Mouse (Mus musculus): Measurements from ENCODE around the gene Ddx39b. TPM values are rescaled to one million over a fixed set of nuclear protein-coding genes. Genes with fewer than 3 reads are reported as not detected.

Gene Ddx39b
- polyA plus RNA-seq, 1 experiment from 2014 or later: 616 TPM

Small RNAs within 50 kb of the gene (microRNA-seq; reads per million reads assigned to microRNA genes)
- gene Mir6973a (not detected), gene Mir6974 (not detected), gene Mir6975 (2.5 reads per million, percentile 8 among the genes with 10 or more reads in this experiment), gene Mir8094 (not detected)

Other genes starting within 250 kb of the Ddx39b start
- 96.4 and 137 TPM in 2 replicates for gene Vars, start 240.8 kb upstream of the Ddx39b start, polyA plus RNA-seq (2014; fragmentation: Nextera tagmentation; extraction: Ambion mirVana)
- 0.13 and 0.28 TPM in 2 replicates for gene Vwa7, start 225.2 kb upstream of the Ddx39b start, polyA plus RNA-seq (2014; fragmentation: Nextera tagmentation; extraction: Ambion mirVana)
- 6.6 and 10.9 TPM in 2 replicates for gene Sapcd1, start 213.7 kb upstream of the Ddx39b start, polyA plus RNA-seq (2014; fragmentation: Nextera tagmentation; extraction: Ambion mirVana)
- gene Msh5, start 195.0 kb upstream of the Ddx39b start, polyA plus RNA-seq (2014; fragmentation: Nextera tagmentation; extraction: Ambion mirVana): 4.9 and 5.9 TPM in 2 replicates
- 72.1 and 172 TPM in 2 replicates for gene Clic1, start 191.8 kb upstream of the Ddx39b start, polyA plus RNA-seq (2014; fragmentation: Nextera tagmentation; extraction: Ambion mirVana)
- 355 and 422 TPM in 2 replicates for gene Ddah2, start 182.7 kb upstream of the Ddx39b start, polyA plus RNA-seq (2014; fragmentation: Nextera tagmentation; extraction: Ambion mirVana)
- 0.20 and 0.30 TPM in 2 replicates for gene Ly6g6c, start 176.4 kb upstream of the Ddx39b start, polyA plus RNA-seq (2014; fragmentation: Nextera tagmentation; extraction: Ambion mirVana)
- gene Mpig6b, start 175.6 kb upstream of the Ddx39b start, polyA plus RNA-seq (2014; fragmentation: Nextera tagmentation; extraction: Ambion mirVana): 0.36 and 0.46 TPM in 2 replicates
- gene Ly6g6e, start 164.8 kb upstream of the Ddx39b start, polyA plus RNA-seq (2014; fragmentation: Nextera tagmentation; extraction: Ambion mirVana): 0.81 and 1.3 TPM in 2 replicates
- 4.3 and 4.8 TPM in 2 replicates for gene Ly6g6d, start 163.7 kb upstream of the Ddx39b start, polyA plus RNA-seq (2014; fragmentation: Nextera tagmentation; extraction: Ambion mirVana)
- gene Ly6g6f, start 156.1 kb upstream of the Ddx39b start, polyA plus RNA-seq (2014; fragmentation: Nextera tagmentation; extraction: Ambion mirVana): 0.31 and 0.34 TPM in 2 replicates
- 73.9 and 85.7 TPM in 2 replicates for gene Abhd16a, start 152.5 kb upstream of the Ddx39b start, polyA plus RNA-seq (2014; fragmentation: Nextera tagmentation; extraction: Ambion mirVana)
- not detected in 2 replicates for gene Ly6g5c, start 133.5 kb upstream of the Ddx39b start, polyA plus RNA-seq (2014; fragmentation: Nextera tagmentation; extraction: Ambion mirVana)
- gene Ly6g5b, start 126.3 kb upstream of the Ddx39b start, polyA plus RNA-seq (2014; fragmentation: Nextera tagmentation; extraction: Ambion mirVana): 1.2 and 1.3 TPM in 2 replicates
- 19.4 and 20.8 TPM in 2 replicates for gene Gpank1, start 120.3 kb upstream of the Ddx39b start, polyA plus RNA-seq (2014; fragmentation: Nextera tagmentation; extraction: Ambion mirVana)
- 325 and 334 TPM in 2 replicates for gene Csnk2b, start 119.7 kb upstream of the Ddx39b start, polyA plus RNA-seq (2014; fragmentation: Nextera tagmentation; extraction: Ambion mirVana)
- gene D17H6S53E, start 115.4 kb upstream of the Ddx39b start, polyA plus RNA-seq (2014; fragmentation: Nextera tagmentation; extraction: Ambion mirVana): 9.4 and 10.0 TPM in 2 replicates
- 9.7 and 10.4 TPM in 2 replicates for gene Apom, start 109.7 kb upstream of the Ddx39b start, polyA plus RNA-seq (2014; fragmentation: Nextera tagmentation; extraction: Ambion mirVana)
- 82.6 and 99.0 TPM in 2 replicates for gene Bag6, start 106.6 kb upstream of the Ddx39b start, polyA plus RNA-seq (2014; fragmentation: Nextera tagmentation; extraction: Ambion mirVana)
- 248 and 262 TPM in 2 replicates for gene Prrc2a, start 76.8 kb upstream of the Ddx39b start, polyA plus RNA-seq (2014; fragmentation: Nextera tagmentation; extraction: Ambion mirVana)
- 9.7 and 10.9 TPM in 2 replicates for gene Aif1, start 65.7 kb upstream of the Ddx39b start, polyA plus RNA-seq (2014; fragmentation: Nextera tagmentation; extraction: Ambion mirVana)
- gene Lst1, start 53.3 kb upstream of the Ddx39b start, polyA plus RNA-seq (2014; fragmentation: Nextera tagmentation; extraction: Ambion mirVana): 12.2 and 15.9 TPM in 2 replicates
- 0.34 and 1.4 TPM in 2 replicates for gene Ltb, start 47.3 kb upstream of the Ddx39b start, polyA plus RNA-seq (2014; fragmentation: Nextera tagmentation; extraction: Ambion mirVana)
- not detected in 2 replicates for gene Tnf, start 39.7 kb upstream of the Ddx39b start, polyA plus RNA-seq (2014; fragmentation: Nextera tagmentation; extraction: Ambion mirVana)
- 0.14 TPM in 1 of 2 replicates, not detected in the other for gene Lta, start 36.4 kb upstream of the Ddx39b start, polyA plus RNA-seq (2014; fragmentation: Nextera tagmentation; extraction: Ambion mirVana)
- 0.89 TPM in 1 of 2 replicates, not detected in the other for gene Gm16181, start 20.9 kb upstream of the Ddx39b start, polyA plus RNA-seq (2014; fragmentation: Nextera tagmentation; extraction: Ambion mirVana)
- gene Atp6v1g2, start 8.1 kb upstream of the Ddx39b start, polyA plus RNA-seq (2014; fragmentation: Nextera tagmentation; extraction: Ambion mirVana): 5.3 and 6.4 TPM in 2 replicates
- 3.3 and 6.0 TPM in 2 replicates for gene Nfkbil1, start 6.0 kb upstream of the Ddx39b start, polyA plus RNA-seq (2014; fragmentation: Nextera tagmentation; extraction: Ambion mirVana)
- 38.3 and 42.8 TPM in 2 replicates for gene H2-D1, start 21.0 kb downstream of the Ddx39b start, polyA plus RNA-seq (2014; fragmentation: Nextera tagmentation; extraction: Ambion mirVana)
- not detected in 2 replicates for gene H2-Q1, start 78.7 kb downstream of the Ddx39b start, polyA plus RNA-seq (2014; fragmentation: Nextera tagmentation; extraction: Ambion mirVana)
- 0.24 and 0.37 TPM in 2 replicates for gene H2-Q2, start 100.5 kb downstream of the Ddx39b start, polyA plus RNA-seq (2014; fragmentation: Nextera tagmentation; extraction: Ambion mirVana)
- gene H2-Q4, start 137.9 kb downstream of the Ddx39b start, polyA plus RNA-seq (2014; fragmentation: Nextera tagmentation; extraction: Ambion mirVana): 3.2 and 3.6 TPM in 2 replicates
- 2.2 and 2.8 TPM in 2 replicates for gene H2-Q6, start 183.1 kb downstream of the Ddx39b start, polyA plus RNA-seq (2014; fragmentation: Nextera tagmentation; extraction: Ambion mirVana)
- 11.6 and 15.4 TPM in 2 replicates for gene H2-Q7, start 197.4 kb downstream of the Ddx39b start, polyA plus RNA-seq (2014; fragmentation: Nextera tagmentation; extraction: Ambion mirVana)
- gene H2-Q10, start 228.3 kb downstream of the Ddx39b start, polyA plus RNA-seq (2014; fragmentation: Nextera tagmentation; extraction: Ambion mirVana): 0.26 and 0.39 TPM in 2 replicates

All from kidney, embryonic 14.5 days (tissue).